16 mouse cellular contexts compared by ENCODE assay signal in the genomic region with DNA sequence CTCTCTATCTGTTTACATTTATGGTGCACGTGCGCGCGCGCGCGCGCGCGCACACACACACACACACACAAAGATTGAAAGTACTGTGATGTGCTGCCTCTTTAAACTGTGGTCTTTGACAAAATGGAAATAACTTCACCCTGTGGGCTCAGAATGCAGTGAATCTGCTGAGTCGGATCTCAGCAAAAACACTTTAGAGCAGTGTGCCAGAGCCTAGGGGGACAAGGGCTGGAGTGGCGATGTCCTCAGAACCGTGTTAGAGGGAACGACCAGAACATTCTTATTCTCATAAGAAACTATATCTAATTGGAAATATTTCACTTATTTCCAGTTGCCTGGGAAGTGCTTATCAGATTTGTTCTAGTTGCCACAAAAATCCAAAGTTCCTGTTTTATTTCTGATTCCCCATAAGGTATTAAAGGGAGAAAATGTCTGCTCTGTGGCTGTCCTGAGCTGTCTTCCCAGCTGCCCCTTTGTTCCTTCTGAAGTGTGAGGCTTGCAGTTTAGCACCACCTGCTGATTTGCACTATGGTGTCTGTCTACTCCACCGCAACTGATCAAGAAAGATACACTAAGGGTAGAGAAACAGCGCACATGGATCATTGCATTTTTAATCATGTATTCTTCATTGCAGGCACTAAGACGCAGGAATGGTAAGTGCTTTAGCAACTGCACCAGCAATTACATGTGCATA.
DNase-seq lines count a peak whose midpoint lies in the region; ATAC-seq and TF ChIP-seq lines count a peak whose summit lies in the region.
"Had no signal": no experiment of that assay in that cellular context is flagged by ENCODE, and none has a peak within 500 bp of the region (broad histone marks: within the 10 kb centered on the region; RNA-seq: fewer than 3 reads in every experiment).

No protein-coding gene starts in this region.

- ATAC-seq in hindbrain, embryonic 11.5 days (ENCODE audit: low FRiP score) = peak; percentile 71
- ATAC-seq in midbrain, embryonic 13.5 days = peak; percentile 87
- no peak for ATAC-seq in stomach, postnatal 0 days (ENCODE audit: low FRiP score, low TSS enrichment)

- H3K36me3 ChIP-seq in hindbrain, embryonic 11.5 days (ENCODE audit: control insufficient read depth, insufficient read depth, low read length) = no peaks in the 10 kb centered on the region
- no peaks in the 10 kb centered on the region for H3K36me3 ChIP-seq in midbrain, embryonic 13.5 days
- no peaks in the 10 kb centered on the region; the same call in 1 of the 2 replicates for H3K36me3 ChIP-seq in stomach, postnatal 0 days (ENCODE audit: control insufficient read depth, insufficient read depth, low read length)

- H3K4me2 ChIP-seq in hindbrain, embryonic 11.5 days (replicated peaks; ENCODE audit: low read depth, low read length) = no peak overlapping the region
- H3K4me2 ChIP-seq in midbrain, embryonic 13.5 days (replicated peaks) = 0 out of 2 replicates have a peak overlapping the region, but pooled peaks have one; percentile 9
- H3K4me2 ChIP-seq in stomach, postnatal 0 days (replicated peaks; ENCODE audit: low read depth) = no peak overlapping the region
- H3K4me2 ChIP-seq: lung, embryonic 15.5 days had no signal

- no peaks in the 10 kb centered on the region for H3K27me3 ChIP-seq in hindbrain, embryonic 11.5 days (ENCODE audit: control insufficient read depth, insufficient read depth, low read length)
- no peaks in the 10 kb centered on the region for H3K27me3 ChIP-seq in midbrain, embryonic 13.5 days
- no peaks in the 10 kb centered on the region for H3K27me3 ChIP-seq in stomach, postnatal 0 days (ENCODE audit: control insufficient read depth, insufficient read depth, low read length)
- H3K27me3 ChIP-seq: lung, embryonic 15.5 days had no signal

- peak; percentile 20 for DNase-seq in retina, postnatal 1 day
- no peak for DNase-seq in retina, embryonic 14.5 days (ENCODE audit: low spot score)
- DNase-seq in hindbrain, embryonic 11.5 days (ENCODE audit: low spot score) = no peak
- DNase-seq in spleen, postnatal 4 days (ENCODE audit: low spot score in 2 of 2) = no peak
- no peak for DNase-seq in stomach, postnatal 0 days (ENCODE audit: low spot score)
- DNase-seq in gastrocnemius, postnatal 4 days (ENCODE audit: low spot score in 2 of 2) = no peak
- DNase-seq in kidney, adult 8-10 months = no peak
- DNase-seq: adrenal gland, adult 8-10 months; cerebellum, adult 8-10 months; heart, adult 11 months; kidney, adult 18-20 months; kidney, postnatal 25 days; thymus, postnatal 4 days had no signal

- no peaks in the 10 kb centered on the region for H3K9me3 ChIP-seq in hindbrain, embryonic 11.5 days (ENCODE audit: control insufficient read depth, low read length)
- no peaks in the 10 kb centered on the region for H3K9me3 ChIP-seq in midbrain, embryonic 13.5 days
- no peaks in the 10 kb centered on the region for H3K9me3 ChIP-seq in stomach, postnatal 0 days (ENCODE audit: control insufficient read depth, low read length)
- H3K9me3 ChIP-seq: lung, embryonic 15.5 days had no signal

- no peak overlapping the region for H3K9ac ChIP-seq in hindbrain, embryonic 11.5 days (ENCODE audit: low read depth, low read length)
- no peak overlapping the region for H3K9ac ChIP-seq in midbrain, embryonic 13.5 days (replicated peaks)
- no peak overlapping the region for H3K9ac ChIP-seq in stomach, postnatal 0 days (ENCODE audit: low read length)
- H3K9ac ChIP-seq: lung, embryonic 15.5 days had no signal

- no peak overlapping the region for H3K4me3 ChIP-seq in hindbrain, embryonic 11.5 days (ENCODE audit: low read depth, low read length)
- H3K4me3 ChIP-seq in midbrain, embryonic 13.5 days (replicated peaks) = no peak overlapping the region
- H3K4me3 ChIP-seq in stomach, postnatal 0 days (ENCODE audit: low read depth, low read length) = no peak overlapping the region
- H3K4me3 ChIP-seq: lung, embryonic 15.5 days; myocyte had no signal

- no peak for TF ChIP-seq CTCF in stomach, postnatal 0 days (IDR thresholded peaks at IDR 0.05; ENCODE audit: low read depth)

- H3K4me1 ChIP-seq in hindbrain, embryonic 11.5 days (replicated peaks; ENCODE audit: control insufficient read depth, insufficient read depth, low read length) = no peaks in the 10 kb centered on the region
- H3K4me1 ChIP-seq in midbrain, embryonic 13.5 days (replicated peaks) = peaks cover 9% of the 10 kb centered on the region; the same call in 1 of the 2 replicates
- no peaks in the 10 kb centered on the region for H3K4me1 ChIP-seq in stomach, postnatal 0 days (replicated peaks; ENCODE audit: control insufficient read depth, insufficient read depth)
- H3K4me1 ChIP-seq: lung, embryonic 15.5 days had no signal

- TF ChIP-seq EP300 in stomach, postnatal 0 days (optimal IDR thresholded peaks at IDR 0.05) = no peak

- H3K27ac ChIP-seq in hindbrain, embryonic 11.5 days (ENCODE audit: low read depth, low read length) = no peak overlapping the region
- 0 out of 2 replicates have a peak overlapping the region, but pooled peaks have one; percentile 31 for H3K27ac ChIP-seq in midbrain, embryonic 13.5 days
- no peak overlapping the region for H3K27ac ChIP-seq in stomach, postnatal 0 days (replicated peaks)
- H3K27ac ChIP-seq: lung, embryonic 15.5 days had no signal

- WGBS in hindbrain, embryonic 11.5 days = 80% methylated on average over 17 of the region's 17 CpGs
- 68% methylated on average over 17 of the region's 17 CpGs for WGBS in midbrain, embryonic 13.5 days
- WGBS in stomach, postnatal 0 days = 88% methylated on average over 17 of the region's 17 CpGs
